ENCODE assay signal across 21 mouse cellular contexts in the genomic region with DNA sequence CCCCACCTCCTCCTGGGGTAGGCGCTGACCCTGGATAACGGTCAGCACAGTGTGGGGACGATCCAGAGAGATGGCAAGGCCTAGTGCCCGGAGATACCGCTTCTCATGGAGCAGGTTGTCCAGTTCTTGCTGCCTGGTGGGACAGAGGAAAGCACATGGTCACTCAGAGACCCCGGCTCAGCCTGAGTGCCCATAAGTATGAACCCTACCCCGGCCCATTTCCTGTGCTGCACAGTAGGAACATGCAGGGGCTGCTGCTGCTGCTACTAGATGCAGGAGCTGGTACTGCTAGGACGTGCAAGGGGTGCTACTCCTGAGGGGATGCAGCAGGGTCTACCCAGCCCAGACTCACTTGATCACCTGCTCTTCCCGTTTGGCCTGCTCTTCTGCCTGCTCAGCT. TPM values are rescaled to one million over a fixed set of nuclear protein-coding genes. Genes with fewer than 3 reads are reported as not detected.
DNase-seq lines count a peak whose midpoint lies in the region; ATAC-seq and TF ChIP-seq lines count a peak whose summit lies in the region.
"Had no signal": no experiment of that assay in that cellular context is flagged by ENCODE, and none has a peak within 500 bp of the region (broad histone marks: within the 10 kb centered on the region; RNA-seq: fewer than 3 reads in every experiment).

No protein-coding gene starts in this region.

- H3K9ac ChIP-seq in forebrain, embryonic 11.5 days (ENCODE audit: low read length) = no peak overlapping the region
- H3K9ac ChIP-seq in intestine, postnatal 0 days (ENCODE audit: low read depth, low read length) = no peak overlapping the region
- no peak overlapping the region for H3K9ac ChIP-seq in intestine, embryonic 16.5 days (ENCODE audit: low read depth, low read length)
- H3K9ac ChIP-seq: forebrain, embryonic 12.5 days; forebrain, embryonic 15.5 days; hindbrain, embryonic 13.5 days had no signal

- peaks cover 66% of the 10 kb centered on the region for H3K36me3 ChIP-seq in forebrain, embryonic 10.5 days (replicated peaks)
- H3K36me3 ChIP-seq in forebrain, embryonic 11.5 days (ENCODE audit: control insufficient read depth, insufficient read depth, low read length) = peaks cover 9% of the 10 kb centered on the region; the same call in 1 of the 2 replicates
- peaks cover 48% of the 10 kb centered on the region; the same call in 1 of the 2 replicates for H3K36me3 ChIP-seq in intestine, postnatal 0 days (ENCODE audit: control insufficient read depth, insufficient read depth)
- peaks cover 27% of the 10 kb centered on the region for H3K36me3 ChIP-seq in intestine, embryonic 16.5 days (ENCODE audit: control insufficient read depth, insufficient read depth, low read length)

- H3K4me1 ChIP-seq in forebrain, embryonic 10.5 days = peaks cover 32% of the 10 kb centered on the region
- peaks cover 6% of the 10 kb centered on the region for H3K4me1 ChIP-seq in forebrain, embryonic 11.5 days (replicated peaks; ENCODE audit: control insufficient read depth, insufficient read depth, low read length)
- H3K4me1 ChIP-seq in intestine, postnatal 0 days (replicated peaks; ENCODE audit: control insufficient read depth, insufficient read depth, low read length) = no peaks in the 10 kb centered on the region; the same call in 1 of the 2 replicates
- H3K4me1 ChIP-seq in intestine, embryonic 16.5 days (ENCODE audit: control insufficient read depth, insufficient read depth, low read length) = peaks cover 18% of the 10 kb centered on the region

- no peak for ATAC-seq in forebrain, embryonic 11.5 days (replicated peaks; ENCODE audit: low FRiP score)
- no peak for ATAC-seq in intestine, postnatal 0 days
- ATAC-seq in intestine, embryonic 16.5 days = no peak
- ATAC-seq: activated CD4-positive, CD25-positive, alpha-beta regulatory T cell, adult 4 months; forebrain, embryonic 15.5 days; hindbrain, postnatal 0 days; inflammation-experienced regulatory T-cells, adult 6 months had no signal

- H3K4me2 ChIP-seq in forebrain, embryonic 11.5 days (ENCODE audit: low read depth, low read length, severe bottlenecking) = no peak overlapping the region
- peak overlapping the region; percentile 62; the same call in 1 of the 2 replicates for H3K4me2 ChIP-seq in intestine, postnatal 0 days (replicated peaks; ENCODE audit: low read depth)
- H3K4me2 ChIP-seq in intestine, embryonic 16.5 days (ENCODE audit: low read depth, low read length) = no peak overlapping the region
- H3K4me2 ChIP-seq: forebrain, embryonic 12.5 days; forebrain, embryonic 15.5 days; heart, embryonic 11.5 days; hindbrain, embryonic 13.5 days had no signal

- no peak overlapping the region for H3K27ac ChIP-seq in forebrain, embryonic 10.5 days
- H3K27ac ChIP-seq in forebrain, embryonic 11.5 days (ENCODE audit: low read depth, low read length) = no peak overlapping the region
- peak overlapping the region; percentile 28; the same call in 1 of the 2 replicates for H3K27ac ChIP-seq in intestine, postnatal 0 days (ENCODE audit: low read depth, low read length)
- no peak overlapping the region for H3K27ac ChIP-seq in intestine, embryonic 16.5 days (ENCODE audit: low read length)
- H3K27ac ChIP-seq: forebrain, embryonic 12.5 days; forebrain, embryonic 15.5 days; hindbrain, embryonic 13.5 days; hindbrain, postnatal 0 days had no signal

- 0 out of 2 replicates have a peak, but pooled peaks cover 6% of the 10 kb centered on the region for H3K27me3 ChIP-seq in forebrain, embryonic 10.5 days (ENCODE audit: poor library complexity, severe bottlenecking)
- H3K27me3 ChIP-seq in forebrain, embryonic 11.5 days (ENCODE audit: control insufficient read depth, insufficient read depth, low read length) = no peaks in the 10 kb centered on the region
- no peaks in the 10 kb centered on the region for H3K27me3 ChIP-seq in intestine, postnatal 0 days (replicated peaks; ENCODE audit: control insufficient read depth, insufficient read depth, low read length)
- H3K27me3 ChIP-seq in intestine, embryonic 16.5 days (replicated peaks; ENCODE audit: control insufficient read depth, insufficient read depth, low read length) = no peaks in the 10 kb centered on the region
- H3K27me3 ChIP-seq: forebrain, embryonic 12.5 days; forebrain, embryonic 15.5 days had no signal

- H3K4me3 ChIP-seq in forebrain, embryonic 10.5 days = 0 out of 2 replicates have a peak overlapping the region, but pooled peaks have one; percentile 3
- no peak overlapping the region for H3K4me3 ChIP-seq in forebrain, embryonic 11.5 days (ENCODE audit: low read depth, low read length)
- H3K4me3 ChIP-seq in intestine, postnatal 0 days (ENCODE audit: low read depth, low read length) = no peak overlapping the region
- no peak overlapping the region for H3K4me3 ChIP-seq in intestine, embryonic 16.5 days (ENCODE audit: low read length)
- H3K4me3 ChIP-seq: forebrain, embryonic 12.5 days; forebrain, embryonic 15.5 days; hindbrain, embryonic 13.5 days had no signal

- no peak for DNase-seq in forebrain, embryonic 10.5 days (ENCODE audit: extremely low spot score, low spot score)
- no peak for DNase-seq in forebrain, embryonic 11.5 days (ENCODE audit: low spot score)
- DNase-seq in testis, postnatal 10 days (ENCODE audit: low spot score) = peak; percentile 32
- no peak for DNase-seq in testis, postnatal 14 days (ENCODE audit: low spot score)
- DNase-seq: adrenal gland, postnatal 25 days; cerebellum, adult 18-20 months; cerebellum, adult 9-10 months; cerebellum, postnatal 14 days; gastrocnemius, postnatal 25 days had no signal

- no peaks in the 10 kb centered on the region for H3K9me3 ChIP-seq in forebrain, embryonic 10.5 days
- H3K9me3 ChIP-seq in forebrain, embryonic 11.5 days (ENCODE audit: control insufficient read depth, low read length) = no peaks in the 10 kb centered on the region
- no peaks in the 10 kb centered on the region for H3K9me3 ChIP-seq in intestine, postnatal 0 days (ENCODE audit: control insufficient read depth)
- H3K9me3 ChIP-seq in intestine, embryonic 16.5 days (ENCODE audit: control insufficient read depth, low read length) = no peaks in the 10 kb centered on the region
- H3K9me3 ChIP-seq: forebrain, embryonic 12.5 days; forebrain, embryonic 15.5 days; hindbrain, embryonic 13.5 days had no signal

- 90% methylated on average over 9 of the region's 9 CpGs for WGBS in forebrain, embryonic 10.5 days
- 92% methylated on average over 9 of the region's 9 CpGs for WGBS in forebrain, embryonic 11.5 days
- WGBS in intestine, postnatal 0 days = 91% methylated on average over 9 of the region's 9 CpGs
- WGBS in intestine, embryonic 16.5 days = 90% methylated on average over 9 of the region's 9 CpGs

- no peak for TF ChIP-seq CTCF in intestine, postnatal 0 days (IDR thresholded peaks at IDR 0.05; ENCODE audit: low read depth)

RNA-seq across cellular contexts. Expression of gene Noxo1, which starts 5.2 kb away (rescaled TPM):
- polyA plus RNA-seq in forebrain, embryonic 10.5 days (2016; fragmentation: Nextera tagmentation; extraction: Ambion mirVana) = 0.79 and 1.0 TPM in 2 replicates
- polyA plus RNA-seq in forebrain, embryonic 11.5 days (2014; fragmentation: Nextera tagmentation; extraction: Ambion mirVana) = 1.7 and 1.9 TPM in 2 replicates
- 32.4 and 38.0 TPM in 2 replicates for polyA plus RNA-seq in intestine, postnatal 0 days (2015; fragmentation: Nextera tagmentation; extraction: Ambion mirVana)
- polyA plus RNA-seq in intestine, embryonic 16.5 days (2015; fragmentation: Nextera tagmentation; extraction: Ambion mirVana) = 17.7 and 19.0 TPM in 2 replicates

RNA-seq across cellular contexts. Expression of gene Gfer, which starts 5.3 kb away (rescaled TPM):
- polyA plus RNA-seq in forebrain, embryonic 10.5 days (2016; fragmentation: Nextera tagmentation; extraction: Ambion mirVana) = 57.7 and 60.3 TPM in 2 replicates
- 54.9 and 55.4 TPM in 2 replicates for polyA plus RNA-seq in forebrain, embryonic 11.5 days (2014; fragmentation: Nextera tagmentation; extraction: Ambion mirVana)
- 42.0 and 42.2 TPM in 2 replicates for polyA plus RNA-seq in intestine, postnatal 0 days (2015; fragmentation: Nextera tagmentation; extraction: Ambion mirVana)
- polyA plus RNA-seq in intestine, embryonic 16.5 days (2015; fragmentation: Nextera tagmentation; extraction: Ambion mirVana) = 47.3 and 48.5 TPM in 2 replicates

RNA-seq across cellular contexts. Expression of gene Tbl3, which starts 6.2 kb away (rescaled TPM):
- 162 and 167 TPM in 2 replicates for polyA plus RNA-seq in forebrain, embryonic 10.5 days (2016; fragmentation: Nextera tagmentation; extraction: Ambion mirVana)
- polyA plus RNA-seq in forebrain, embryonic 11.5 days (2014; fragmentation: Nextera tagmentation; extraction: Ambion mirVana) = 111 and 127 TPM in 2 replicates
- polyA plus RNA-seq in intestine, postnatal 0 days (2015; fragmentation: Nextera tagmentation; extraction: Ambion mirVana) = 23.8 and 25.2 TPM in 2 replicates
- 63.5 and 68.4 TPM in 2 replicates for polyA plus RNA-seq in intestine, embryonic 16.5 days (2015; fragmentation: Nextera tagmentation; extraction: Ambion mirVana)

RNA-seq across cellular contexts. Expression of gene Syngr3, which starts 11.5 kb away (rescaled TPM):
- polyA plus RNA-seq in forebrain, embryonic 10.5 days (2016; fragmentation: Nextera tagmentation; extraction: Ambion mirVana) = 9.7 and 11.0 TPM in 2 replicates
- 14.0 and 17.0 TPM in 2 replicates for polyA plus RNA-seq in forebrain, embryonic 11.5 days (2014; fragmentation: Nextera tagmentation; extraction: Ambion mirVana)
- polyA plus RNA-seq in intestine, postnatal 0 days (2015; fragmentation: Nextera tagmentation; extraction: Ambion mirVana) = 6.0 and 6.2 TPM in 2 replicates
- polyA plus RNA-seq in intestine, embryonic 16.5 days (2015; fragmentation: Nextera tagmentation; extraction: Ambion mirVana) = 6.0 and 6.9 TPM in 2 replicates

RNA-seq across cellular contexts. Expression of gene Rnf151, which starts 16.6 kb away (rescaled TPM):
- polyA plus RNA-seq in forebrain, embryonic 10.5 days (2016; fragmentation: Nextera tagmentation; extraction: Ambion mirVana) = 0.43 and 0.69 TPM in 2 replicates
- polyA plus RNA-seq in forebrain, embryonic 11.5 days (2014; fragmentation: Nextera tagmentation; extraction: Ambion mirVana) = 0.36 and 0.81 TPM in 2 replicates
- polyA plus RNA-seq in intestine, postnatal 0 days (2015; fragmentation: Nextera tagmentation; extraction: Ambion mirVana) = not detected in 2 replicates
- 0.15 TPM in 1 of 2 replicates, not detected in the other for polyA plus RNA-seq in intestine, embryonic 16.5 days (2015; fragmentation: Nextera tagmentation; extraction: Ambion mirVana)
- polyA plus RNA-seq: activated CD4-positive, CD25-positive, alpha-beta regulatory T cell, adult 4 months; embryonic facial prominence, embryonic 14.5 days; forebrain, embryonic 12.5 days; forebrain, embryonic 15.5 days; heart, embryonic 11.5 days; heart, embryonic 14.5 days; heart, postnatal 0 days; hindbrain, postnatal 0 days; inflammation-experienced regulatory T-cells, adult 6 months had no signal
